ENCODE assay signal across 37 mouse cellular contexts in genomic region chr6:126618455-126618854, GRCm38 (mm10). TPM values are rescaled to one million over a fixed set of nuclear protein-coding genes. Genes with fewer than 3 reads are reported as not detected.
"Had no signal": no experiment of that assay in that cellular context is flagged by ENCODE, and none has a peak within 500 bp of the region (broad histone marks: within the 10 kb centered on the region; RNA-seq: fewer than 3 reads in every experiment).

No protein-coding gene starts in this region.

- H3K4me2 ChIP-seq: limb, embryonic 12.5 days; limb, embryonic 13.5 days; limb, embryonic 15.5 days; liver, embryonic 11.5 days; liver, embryonic 12.5 days; liver, embryonic 13.5 days; liver, embryonic 15.5 days; lung, embryonic 14.5 days; lung, embryonic 15.5 days; midbrain, embryonic 11.5 days; midbrain, embryonic 12.5 days; midbrain, embryonic 13.5 days; midbrain, embryonic 15.5 days; neural tube, embryonic 12.5 days had no signal

- H3K4me1 ChIP-seq: limb, embryonic 10.5 days; limb, embryonic 12.5 days; limb, embryonic 13.5 days; limb, embryonic 15.5 days; liver, embryonic 12.5 days; liver, embryonic 13.5 days; liver, embryonic 15.5 days; lung, embryonic 15.5 days; megakaryocyte, embryonic 14.5 days; midbrain, embryonic 10.5 days; midbrain, embryonic 12.5 days; neural tube, embryonic 12.5 days had no signal

- DNase-seq: left cerebral cortex, postnatal 4 days; liver; liver, embryonic 13.5 days; liver, postnatal 0 days; lung, adult 18-20 months; lung, adult 2 months; lung, embryonic 14.5 days; lung, postnatal 10 days; lung, postnatal 14 days; lung, postnatal 36 days; lung, postnatal 4 days; midbrain, embryonic 14.5 days had no signal

- H3K4me3 ChIP-seq: limb, embryonic 10.5 days; limb, embryonic 12.5 days; limb, embryonic 13.5 days; limb, embryonic 15.5 days; liver, embryonic 12.5 days; liver, embryonic 13.5 days; liver, embryonic 15.5 days; lung, embryonic 15.5 days; megakaryocyte, embryonic 14.5 days; midbrain, embryonic 10.5 days; midbrain, embryonic 12.5 days; midbrain, embryonic 13.5 days; midbrain, embryonic 15.5 days; myocyte; neural tube, embryonic 12.5 days had no signal

- H3K9me3 ChIP-seq: limb, embryonic 10.5 days; limb, embryonic 12.5 days; limb, embryonic 13.5 days; limb, embryonic 15.5 days; liver, embryonic 12.5 days; liver, embryonic 13.5 days; liver, embryonic 15.5 days; lung, embryonic 15.5 days; megakaryocyte, embryonic 14.5 days; midbrain, embryonic 10.5 days; midbrain, embryonic 12.5 days; midbrain, embryonic 13.5 days; midbrain, embryonic 15.5 days; neural tube, embryonic 12.5 days had no signal

- H3K27me3 ChIP-seq: limb, embryonic 12.5 days; limb, embryonic 13.5 days; limb, embryonic 15.5 days; liver, embryonic 12.5 days; liver, embryonic 13.5 days; liver, embryonic 15.5 days; lung, embryonic 15.5 days; megakaryocyte, embryonic 14.5 days; midbrain, embryonic 12.5 days; midbrain, embryonic 13.5 days; midbrain, embryonic 15.5 days; neural tube, embryonic 12.5 days had no signal

- H3K36me3 ChIP-seq: limb, embryonic 10.5 days; limb, embryonic 12.5 days; limb, embryonic 13.5 days; limb, embryonic 15.5 days; liver, embryonic 12.5 days; liver, embryonic 13.5 days; liver, embryonic 15.5 days; lung, embryonic 15.5 days; midbrain, embryonic 10.5 days; midbrain, embryonic 12.5 days; midbrain, embryonic 13.5 days; midbrain, embryonic 15.5 days; neural tube, embryonic 12.5 days had no signal

- H3K9ac ChIP-seq: limb, embryonic 12.5 days; limb, embryonic 13.5 days; limb, embryonic 15.5 days; liver, embryonic 12.5 days; liver, embryonic 13.5 days; liver, embryonic 14.5 days; liver, embryonic 15.5 days; liver, postnatal 0 days; lung, embryonic 14.5 days; lung, embryonic 15.5 days; midbrain, embryonic 12.5 days; midbrain, embryonic 13.5 days; midbrain, embryonic 15.5 days; neural tube, embryonic 12.5 days had no signal

- H3K27ac ChIP-seq: limb, embryonic 10.5 days; limb, embryonic 12.5 days; limb, embryonic 13.5 days; limb, embryonic 15.5 days; liver, embryonic 12.5 days; liver, embryonic 13.5 days; liver, embryonic 14.5 days; liver, embryonic 15.5 days; lung, embryonic 15.5 days; macrophage; midbrain, embryonic 10.5 days; midbrain, embryonic 12.5 days; midbrain, embryonic 13.5 days; midbrain, embryonic 15.5 days; neural tube, embryonic 12.5 days had no signal

- ATAC-seq: liver, embryonic 12.5 days; liver, postnatal 0 days; lung, postnatal 0 days; midbrain, embryonic 13.5 days; midbrain, embryonic 15.5 days; midbrain, embryonic 16.5 days had no signal

RNA-seq across cellular contexts. Expression of gene Kcna1, which starts 27.7 kb away (rescaled TPM):
- total RNA-seq: megakaryocyte progenitor cell, adult 5-6 weeks; megakaryocyte, adult 5-6 weeks; megakaryocyte-erythroid progenitor cell, adult 5-6 weeks; monocyte, adult 5-6 weeks had no signal
- polyA plus RNA-seq: liver, adult 2 months; liver, embryonic 14.5 days; liver, embryonic 15.5 days; liver, postnatal 0 days; macrophage; myocyte had no signal
